Mouse (Mus musculus) midbrain, embryonic 16.5 days (tissue): ENCODE measurements around the gene Phldb1. TPM values are rescaled to one million over a fixed set of nuclear protein-coding genes. Genes with fewer than 3 reads are reported as not detected.
"Not testable (repeated sequence)": the region's sequence is repeated elsewhere in the genome, so short reads cannot be mapped to it uniquely, and the experiment has no call there.

Experiments used
- ATAC-seq: fragments of 200-750 bp; cut with Nextera tagmentation; 2 replicates; pipeline ENCODE4 v1.8.0; 2017; ENCODE audit warnings: moderate TSS enrichment
- H3K27ac ChIP-seq: fragments of 300-500 bp; sonication (generic); 2 replicates; pipeline ENCODE4 v1.5.1; 2014; ENCODE audit warnings: mild to moderate bottlenecking, low read length, mixed read lengths
- H3K27me3 ChIP-seq: fragments of 300-500 bp; sonication (generic); 2 replicates; pipeline ENCODE4 v1.6.1; 2014; ENCODE audit warnings: low read depth, low read length, mixed read lengths; ENCODE audit not compliant: control insufficient read depth, insufficient read depth
- H3K36me3 ChIP-seq: fragments of 300-500 bp; sonication (generic); 2 replicates; pipeline ENCODE4 v1.6.1; 2014; ENCODE audit warnings: mild to moderate bottlenecking, low read length, moderate library complexity, mixed read lengths; ENCODE audit not compliant: control insufficient read depth, insufficient read depth
- H3K4me1 ChIP-seq: fragments of 300-500 bp; sonication (generic); 2 replicates; pipeline ENCODE4 v1.6.1; 2014; ENCODE audit warnings: mild to moderate bottlenecking, low read length, mixed read lengths; ENCODE audit not compliant: control insufficient read depth, insufficient read depth
- H3K4me2 ChIP-seq: fragments of 300-500 bp; sonication (generic); 2 replicates; pipeline ENCODE4 v1.6.1; 2014; ENCODE audit warnings: mild to moderate bottlenecking, low read length, mixed read lengths
- H3K4me3 ChIP-seq: fragments of 300-500 bp; sonication (generic); 2 replicates; pipeline ENCODE4 v1.5.1; 2014; ENCODE audit warnings: low read depth, mild to moderate bottlenecking, low read length, moderate library complexity, mixed read lengths
- H3K9ac ChIP-seq: fragments of 300-500 bp; sonication (generic); 2 replicates; pipeline ENCODE4 v1.6.1; 2014; ENCODE audit warnings: low read depth, low read length, mixed read lengths
- H3K9me3 ChIP-seq: fragments of 300-500 bp; sonication (generic); replicated peaks from 2 replicates; pipeline ENCODE4 v1.6.1; 2014; ENCODE audit warnings: mild to moderate bottlenecking, low read length, mixed read lengths; ENCODE audit not compliant: control insufficient read depth, poor library complexity, severe bottlenecking
- WGBS: fragments of 180-500 bp; shearing (Covaris S2); extraction: QIAGEN DNeasy Blood & Tissue Kit; methylation state at CpG from one replicate; pipeline ENCODE4 v1.1.7; 2014; 5-methylcytosine and 5-hydroxymethylcytosine counted together
- polyA plus RNA-seq: library from polyadenylated mRNA; unstranded; fragments of >200 nt; fragmentation: Nextera tagmentation; extraction: Ambion mirVana; gene quantifications from 2 replicates; pipeline ENCODE4 v1.2.1, GENCODE M21; 2015

Gene Phldb1
- 48.1 and 51.7 TPM in 2 replicates for polyA plus RNA-seq

DNA sequence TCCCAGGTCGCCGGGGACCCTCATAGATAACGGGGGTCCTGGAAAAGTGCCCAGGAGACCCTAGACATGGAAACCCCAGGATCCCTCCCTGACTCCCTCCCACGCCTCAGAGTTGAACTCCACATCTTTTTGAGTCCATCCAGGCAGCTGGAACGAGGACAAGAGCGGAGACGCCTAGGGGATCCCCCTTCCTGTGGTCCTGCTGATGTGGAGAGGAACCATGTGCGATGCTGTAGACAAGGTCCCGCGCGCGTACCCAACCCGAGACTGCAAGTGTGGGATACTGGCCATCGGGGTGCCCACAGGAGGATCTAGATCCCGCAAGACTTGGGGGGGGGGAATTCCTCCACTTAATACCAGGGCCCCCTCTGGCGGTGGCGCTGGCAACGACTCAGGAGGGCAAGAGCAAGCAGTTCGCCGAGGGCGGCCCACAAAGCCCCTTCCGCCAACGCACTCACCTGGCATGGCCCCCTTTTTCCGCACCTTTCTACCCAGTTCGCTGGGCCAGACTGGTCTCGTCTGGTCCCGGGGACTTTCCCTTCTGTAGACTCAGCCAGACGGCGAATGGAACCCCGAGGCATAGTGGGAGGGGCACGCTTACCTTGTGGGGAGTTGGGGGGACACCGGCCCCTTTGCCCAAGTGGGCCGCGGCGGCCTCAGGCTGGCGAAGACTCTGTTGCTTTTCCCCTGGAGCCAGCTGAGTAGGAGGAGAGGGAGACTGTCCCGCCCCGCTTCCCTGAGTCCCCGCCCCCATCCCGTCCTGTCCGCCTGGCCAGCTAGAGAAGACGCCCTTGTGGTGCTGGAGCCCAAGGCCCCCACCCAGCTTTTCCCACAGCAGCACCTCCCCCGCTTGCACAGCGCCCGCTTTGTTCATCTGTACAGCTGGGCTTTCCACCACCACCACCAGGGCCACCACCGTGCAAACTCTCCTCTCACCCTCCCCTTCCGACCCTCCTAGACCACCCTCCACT is at the start of gene Phldb1:
Gene Phldb1, minus strand, starts transcription at position 675 of the 971 bp plus-strand sequence.
- Histone ChIP-seq H3K36me3 (no peaks in the 10 kb centered on the region), H3K9me3 (no peaks in the 10 kb centered on the region), H3K9ac (peak within 1 kb of the TSS; percentile 80), H3K4me3 (peak within 1 kb of the TSS; percentile 56), H3K27me3 (peaks cover 7% of the 10 kb centered on the region), H3K27ac (peak within 1 kb of the TSS; percentile 36; the same call in 1 of the 2 replicates), H3K4me1 (peaks cover 12% of the 10 kb centered on the region), H3K4me2 (peak within 1 kb of the TSS; percentile 100)
- WGBS, result under 1% methylated on average over 46 of the region's 47 CpGs
- ATAC-seq, result peak; percentile 61

- WGBS, result under 1% methylated on average over 41 of the region's 41 CpGs
- peak overlapping the region; percentile 67 for H3K4me3 ChIP-seq
- H3K27me3 ChIP-seq, result no peaks in the 10 kb centered on the region
- H3K4me2 ChIP-seq, result peak overlapping the region; percentile 67
- H3K36me3 ChIP-seq, result peaks cover 7% of the 10 kb centered on the region; the same call in 1 of the 2 replicates
- peak overlapping the region; percentile 89 for H3K27ac ChIP-seq
- H3K9me3 ChIP-seq, result no peaks in the 10 kb centered on the region
- H3K4me1 ChIP-seq, result peaks cover 12% of the 10 kb centered on the region
- peak overlapping the region; percentile 81 for H3K9ac ChIP-seq
- peak; percentile 99 for ATAC-seq
Observed at GRCm38 (mm10) chr9:44772750-44773651, 38.0 kb upstream of the Phldb1 start.

- H3K4me3 ChIP-seq, result peak overlapping the region; percentile 67; the same call in 1 of the 2 replicates
- no peaks in the 10 kb centered on the region for H3K9me3 ChIP-seq
- no peak overlapping the region for H3K9ac ChIP-seq
- peak overlapping the region; percentile 48 for H3K27ac ChIP-seq
- H3K4me2 ChIP-seq, result no peak overlapping the region
- ATAC-seq, result no peak
- 21% methylated on average over 5 of the region's 5 CpGs for WGBS
- H3K27me3 ChIP-seq, result no peaks in the 10 kb centered on the region
- peaks cover 12% of the 10 kb centered on the region for H3K4me1 ChIP-seq
- H3K36me3 ChIP-seq, result 0 out of 2 replicates have a peak, but pooled peaks cover 6% of the 10 kb centered on the region
Observed at GRCm38 (mm10) chr9:44772392-44772749, 37.4 kb upstream of the Phldb1 start.

DNA sequence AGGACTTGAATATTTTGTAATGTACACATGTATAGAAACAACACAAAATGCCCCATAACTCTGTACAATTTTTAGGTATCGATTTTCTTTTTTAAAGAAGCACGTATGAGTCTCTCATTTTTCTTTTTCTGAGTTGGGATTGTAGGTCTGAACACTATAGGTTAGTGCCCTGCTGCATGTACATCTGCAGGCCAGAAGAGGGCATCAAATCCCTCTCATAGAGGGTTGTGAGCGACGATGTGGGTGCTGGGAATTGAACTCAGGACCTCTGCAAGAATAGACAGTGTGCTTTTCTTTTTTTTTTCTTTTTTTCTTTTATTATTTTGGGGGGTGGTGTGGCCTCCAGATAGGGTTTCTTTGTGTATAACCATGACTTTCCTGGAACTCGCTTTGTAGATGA is 36.4 kb upstream of the Phldb1 start:
- H3K36me3 ChIP-seq, result 0 out of 2 replicates have a peak, but pooled peaks cover 6% of the 10 kb centered on the region
- no peaks in the 10 kb centered on the region for H3K27me3 ChIP-seq
- WGBS, result 93% methylated on average over 5 of the region's 5 CpGs
- H3K9me3 ChIP-seq, result no peaks in the 10 kb centered on the region
- no peak overlapping the region for H3K4me3 ChIP-seq
- H3K4me2 ChIP-seq, result no peak overlapping the region
- H3K9ac ChIP-seq, result no peak overlapping the region
- H3K4me1 ChIP-seq, result peaks cover 15% of the 10 kb centered on the region
- no peak for ATAC-seq
- no peak overlapping the region for H3K27ac ChIP-seq

DNA sequence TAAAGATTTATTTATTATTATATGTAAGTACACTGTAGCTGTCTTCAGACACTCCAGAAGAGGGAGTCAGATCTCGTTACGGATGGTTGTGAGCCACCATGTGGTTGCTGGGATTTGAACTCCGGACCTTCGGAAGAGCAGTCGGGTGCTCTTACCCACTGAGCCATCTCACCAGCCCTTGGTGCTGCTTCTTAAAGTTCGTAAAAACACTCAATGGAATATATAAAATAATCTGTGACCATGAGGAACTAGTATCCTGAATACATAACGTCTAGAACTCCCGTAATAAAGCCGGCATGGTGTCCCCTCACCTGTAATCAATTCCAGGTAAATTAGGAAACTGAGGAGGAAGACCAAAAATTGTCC is 33.0 kb upstream of the Phldb1 start:
- H3K27me3 ChIP-seq, H3K36me3 ChIP-seq, H3K9ac ChIP-seq, ATAC-seq, H3K9me3 ChIP-seq: not testable (repeated sequence)
- peak overlapping the region; percentile 82 for H3K4me2 ChIP-seq
- H3K4me3 ChIP-seq, result peak overlapping the region; percentile 93
- H3K4me1 ChIP-seq, result peaks cover 22% of the 10 kb centered on the region
- WGBS, result 42% methylated on average over 7 of the region's 9 CpGs
- peak overlapping the region; percentile 61; the same call in 1 of the 2 replicates for H3K27ac ChIP-seq

DNA sequence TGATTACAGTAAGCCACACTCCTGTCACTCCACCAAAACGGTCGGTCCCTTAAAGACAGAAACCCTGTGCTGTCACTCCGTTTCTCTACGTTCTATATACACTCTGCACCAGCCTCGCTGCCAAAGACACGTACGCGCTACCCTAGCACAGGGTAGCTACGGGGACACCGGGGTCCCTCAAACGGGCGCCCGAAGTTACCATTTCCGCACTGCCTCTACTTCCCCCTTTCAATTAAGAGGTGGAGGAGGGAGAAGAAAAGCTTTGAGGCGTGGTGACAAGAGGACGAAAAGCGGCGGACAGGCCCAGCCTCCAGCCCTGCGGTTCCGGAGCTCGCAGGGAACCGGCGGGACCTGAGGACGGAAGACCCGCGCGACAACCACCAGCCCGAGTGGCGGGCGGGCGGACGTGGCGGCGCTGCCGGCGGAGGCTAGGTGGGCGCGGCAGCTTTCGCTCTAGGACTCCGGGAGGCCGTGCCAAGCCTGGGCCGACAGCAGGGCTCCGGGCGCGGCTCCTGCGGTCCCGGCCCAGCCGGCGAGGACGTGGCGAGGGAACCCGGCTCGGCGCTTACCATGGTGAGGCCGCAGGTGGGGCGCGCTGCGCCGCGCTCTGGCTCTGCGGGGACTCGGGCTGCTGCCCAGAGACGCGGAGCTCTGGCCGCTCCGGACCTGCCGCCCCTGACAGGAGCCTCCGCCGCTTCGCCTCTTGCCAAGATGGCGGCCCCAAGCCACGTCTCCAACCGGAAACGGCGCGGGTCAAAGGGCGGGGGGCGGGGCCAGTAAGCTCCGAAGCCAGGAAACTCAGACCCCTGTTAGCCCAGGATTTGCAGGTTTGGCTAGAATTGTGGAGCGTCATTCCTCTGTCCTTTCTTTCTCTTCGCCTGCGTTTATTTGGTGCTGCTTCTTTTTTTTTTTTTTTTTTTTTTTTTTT is 32.4 kb upstream of the Phldb1 start, which contains the start of the genes Arcn1 and Ift46:
Gene Arcn1, minus strand, starts transcription at position 745 of the 928 bp plus-strand sequence.
Gene Ift46, plus strand, starts transcription at position 808 of the 928 bp plus-strand sequence.
- H3K4me3 ChIP-seq, result peak within 1 kb of the TSS; percentile 93
- peak; percentile 94 for ATAC-seq
- WGBS, result under 1% methylated on average over 81 of the region's 82 CpGs
- peaks cover 22% of the 10 kb centered on the region for H3K4me1 ChIP-seq
- H3K4me2 ChIP-seq, result peak within 1 kb of the TSS; percentile 82
- H3K9ac ChIP-seq, result peak within 1 kb of the TSS; percentile 94
- no peaks in the 10 kb centered on the region for H3K27me3 ChIP-seq
- no peaks in the 10 kb centered on the region for H3K9me3 ChIP-seq
- peak within 1 kb of the TSS; percentile 95 for H3K27ac ChIP-seq
- no peaks in the 10 kb centered on the region for H3K36me3 ChIP-seq

- Histone ChIP-seq H3K4me1 (peaks cover 15% of the 10 kb centered on the region), H3K9me3 (no peaks in the 10 kb centered on the region), H3K4me2 (no peak overlapping the region), H3K27ac (no peak overlapping the region), H3K4me3 (no peak overlapping the region), H3K36me3 (peaks cover 10% of the 10 kb centered on the region), H3K27me3 (no peaks in the 10 kb centered on the region), H3K9ac (no peak overlapping the region)
- 95% methylated on average over 2 of the region's 2 CpGs for WGBS
- no peak for ATAC-seq
Observed at GRCm38 (mm10) chr9:44760873-44761272, 25.9 kb upstream of the Phldb1 start.

GRCm38 (mm10) chr9:44748473-44748872 is 13.5 kb upstream of the Phldb1 start:
- no peaks in the 10 kb centered on the region for H3K4me1 ChIP-seq
- no peak overlapping the region for H3K27ac ChIP-seq
- WGBS, result 96% methylated on average over 7 of the region's 7 CpGs
- H3K9ac ChIP-seq, result no peak overlapping the region
- H3K36me3 ChIP-seq, result peaks cover 45% of the 10 kb centered on the region
- ATAC-seq, result no peak
- no peak overlapping the region for H3K4me3 ChIP-seq
- no peaks in the 10 kb centered on the region for H3K9me3 ChIP-seq
- H3K27me3 ChIP-seq, result no peaks in the 10 kb centered on the region
- no peak overlapping the region for H3K4me2 ChIP-seq
